Mouse (Mus musculus) brain, embryonic 14.5 days (tissue): ENCODE data around the gene Pepd. TPM values are rescaled to one million over a fixed set of nuclear protein-coding genes. Genes with fewer than 3 reads are reported as not detected.

ENCODE experiments used
- DNase-seq: peaks from one replicate; pipeline ENCODE4 v3.0.0-alpha.2; 2011; ENCODE audit warnings: low read depth
- CTCF ChIP-seq: fragments of 200-500 bp; IDR thresholded peaks from 2 replicates; pipeline ENCODE4 v1.5.1; 2012; ENCODE audit warnings: inconsistent platforms, mild to moderate bottlenecking, moderate library complexity, borderline replicate concordance; ENCODE audit not compliant: insufficient read depth, insufficient read length; ENCODE audit errors: extremely low read depth
- POLR2A ChIP-seq: fragments of 200-500 bp; IDR thresholded peaks from 2 replicates; pipeline ENCODE4 v1.6.1; 2012; ENCODE audit warnings: mild to moderate bottlenecking, inconsistent platforms, borderline replicate concordance; ENCODE audit not compliant: poor library complexity, insufficient read depth, insufficient read length, severe bottlenecking; ENCODE audit errors: extremely low read depth
- polyA plus RNA-seq: library from polyadenylated mRNA; depleted of rRNA; stranded (reverse); fragments of >200 nt; gene quantifications from 2 replicates; pipeline ENCODE4 v1.2.3, GENCODE M21; 2012

Gene Pepd
- polyA plus RNA-seq, 1 experiment = 41.6 TPM

GRCm38 (mm10) chr7:34938636-34939261 lies 26.6 kb downstream of the Pepd start:
- no peak for TF ChIP-seq POLR2A
- TF ChIP-seq CTCF = no peak
- DNase-seq = peak; percentile 27

GRCm38 (mm10) chr7:34939262-34939951 lies 27.2 kb downstream of the Pepd start:
- DNase-seq = peak; percentile 82
- TF ChIP-seq CTCF = no peak
- no peak for TF ChIP-seq POLR2A

- DNase-seq = no peak
- TF ChIP-seq CTCF (no peak), POLR2A (no peak)
Measured at GRCm38 (mm10) chr7:34939952-34940312, 27.8 kb downstream of the Pepd start.

GRCm38 (mm10) chr7:34943581-34944123 lies 31.5 kb downstream of the Pepd start:
- TF ChIP-seq CTCF (0 out of 2 replicates have a peak, but pooled peaks have one; percentile 2), POLR2A (no peak)
- no peak for DNase-seq

GRCm38 (mm10) chr7:34946269-34946925 lies 34.2 kb downstream of the Pepd start:
- peak; percentile 78 for DNase-seq
- no peak for TF ChIP-seq CTCF
- TF ChIP-seq POLR2A = no peak

- DNase-seq = no peak
- TF ChIP-seq POLR2A (no peak), CTCF (no peak)
Measured at GRCm38 (mm10) chr7:34954548-34954947, 42.4 kb downstream of the Pepd start.

GRCm38 (mm10) chr7:34955295-34955694 lies 43.1 kb downstream of the Pepd start:
- no peak for TF ChIP-seq CTCF
- no peak for TF ChIP-seq POLR2A
- no peak for DNase-seq

GRCm38 (mm10) chr7:34957138-34957537 lies 45.0 kb downstream of the Pepd start:
- TF ChIP-seq POLR2A (no peak), CTCF (no peak)
- DNase-seq = no peak

GRCm38 (mm10) chr7:34963889-34964645 lies 51.9 kb downstream of the Pepd start:
- DNase-seq = no peak
- TF ChIP-seq POLR2A (no peak), CTCF (no peak)

GRCm38 (mm10) chr7:34967362-34967761 lies 55.2 kb downstream of the Pepd start:
- DNase-seq = no peak
- no peak for TF ChIP-seq POLR2A
- TF ChIP-seq CTCF = no peak
